ENCODE assay signal across 8 mouse cellular contexts in genomic region chr19:22303021-22303951, GRCm38 (mm10).
DNase-seq lines count a peak whose midpoint lies in the region.

No protein-coding gene starts in this region.

- intact Hi-C loops in left cerebral cortex, postnatal 14 days (cut with DNase I), result loop anchor here (5.0 to 10.0 kb wide), 6 partner anchors 386 to 928 kb away; partner anchors contain the start of gene Cemip2
- intact Hi-C loops in gastrocnemius, postnatal 36 days (cut with DNase I), result loop anchor here (10.0 kb wide), 1 partner anchor 528 kb away; the partner anchor contains the start of gene Cemip2

- DNase-seq in layer of hippocampus, adult 9-11 months, result peak; percentile 10
- DNase-seq in layer of hippocampus, adult 8-10 months (ENCODE audit: low spot score in 2 of 2), result no peak
- peak; percentile 9 for DNase-seq in embryo, embryonic 10.5 days (ENCODE audit: low spot score)
- DNase-seq in left cerebral cortex, postnatal 14 days (ENCODE audit: low spot score in 2 of 2), result peak; percentile 11 to 35
- peak; percentile 12 for DNase-seq in right cerebral cortex, postnatal 14 days
- DNase-seq in kidney, postnatal 14 days, result no peak
- DNase-seq in gastrocnemius, postnatal 36 days, result no peak
- no peak for DNase-seq in kidney, postnatal 4 days

Comparison
In these comparisons a context has a peak if more than half of its experiments do, and no peak if none do; other contexts are left out.
1. DNase-seq: peak in layer of hippocampus, adult 9-11 months (single experiment), embryo, embryonic 10.5 days (single experiment), left cerebral cortex, postnatal 14 days (2 of 2) and right cerebral cortex, postnatal 14 days (single experiment); none in layer of hippocampus, adult 8-10 months (0 of 2), kidney, postnatal 14 days (single experiment), gastrocnemius, postnatal 36 days (0 of 2) and kidney, postnatal 4 days (0 of 2).